Mouse (Mus musculus) lung, embryonic 16.5 days (tissue): ENCODE data around the gene Tln2. TPM values are rescaled to one million over a fixed set of nuclear protein-coding genes. Genes with fewer than 3 reads are reported as not detected.
A peak's percentile ranks its signal among the peaks of the same experiment; 100 is the strongest.

Source experiments
- ATAC-seq: fragments of 200-750 bp; cut with Nextera tagmentation; 2 replicates; pipeline ENCODE4 v1.8.0; 2017; ENCODE audit warnings: low read depth, mild to moderate bottlenecking, moderate library complexity
- H3K27ac ChIP-seq: fragments of 300-500 bp; sonication (generic); 2 replicates; pipeline ENCODE4 v1.5.1; 2014; ENCODE audit warnings: mild to moderate bottlenecking, control low read depth, low read length
- H3K27me3 ChIP-seq: fragments of 300-500 bp; sonication (generic); 2 replicates; pipeline ENCODE4 v1.6.1; 2014; ENCODE audit warnings: low read depth, low read length, mixed read lengths; ENCODE audit not compliant: control insufficient read depth, insufficient read depth
- H3K36me3 ChIP-seq: fragments of 300-500 bp; sonication (generic); 2 replicates; pipeline ENCODE4 v1.6.1; 2014; ENCODE audit warnings: low read length; ENCODE audit not compliant: control insufficient read depth, insufficient read depth
- H3K4me1 ChIP-seq: fragments of 300-500 bp; sonication (generic); replicated peaks from 2 replicates; pipeline ENCODE4 v1.6.1; 2014; ENCODE audit warnings: low read length, mixed read lengths; ENCODE audit not compliant: control insufficient read depth, insufficient read depth
- H3K4me2 ChIP-seq: fragments of 300-500 bp; sonication (generic); 2 replicates; pipeline ENCODE4 v1.6.1; 2014; ENCODE audit warnings: low read depth, low read length, control low read depth
- H3K4me3 ChIP-seq: fragments of 300-500 bp; sonication (generic); 2 replicates; pipeline ENCODE4 v1.5.1; 2014; ENCODE audit warnings: mild to moderate bottlenecking, low read length, control low read depth
- H3K9ac ChIP-seq: fragments of 300-500 bp; sonication (generic); 2 replicates; pipeline ENCODE4 v1.6.1; 2014; ENCODE audit warnings: low read length, control low read depth
- H3K9me3 ChIP-seq: fragments of 300-500 bp; sonication (generic); 2 replicates; pipeline ENCODE4 v1.6.1; 2016; ENCODE audit warnings: low read length; ENCODE audit not compliant: control insufficient read depth
- WGBS: fragments of 180-500 bp; shearing (Covaris S2); extraction: QIAGEN DNeasy Blood & Tissue Kit; methylation state at CpG from one replicate; pipeline ENCODE4 v1.1.7; 2014; 5-methylcytosine and 5-hydroxymethylcytosine counted together
- polyA plus RNA-seq: library from polyadenylated mRNA; unstranded; fragments of >200 nt; fragmentation: Nextera tagmentation; extraction: Ambion mirVana; gene quantifications from 2 replicates; pipeline ENCODE4 v1.2.1, GENCODE M21; 2015

The Tln2 gene
- polyA plus RNA-seq, 1 experiment from 2014 or later: 9.9 TPM

- Histone ChIP-seq H3K27ac (no peak overlapping the region; the same call in 1 of the 2 replicates), H3K9me3 (no peaks in the 10 kb centered on the region), H3K4me1 (peaks cover 9% of the 10 kb centered on the region; the same call in 1 of the 2 replicates), H3K4me3 (no peak overlapping the region), H3K36me3 (no peaks in the 10 kb centered on the region), H3K27me3 (no peaks in the 10 kb centered on the region), H3K9ac (no peak overlapping the region), H3K4me2 (no peak overlapping the region)
- peak; percentile 83 for ATAC-seq
- WGBS: 40% methylated on average over 6 of the region's 6 CpGs
Measured at GRCm38 (mm10) chr9:67565801-67566258, 6.3 kb upstream of the Tln2 start.

- Histone ChIP-seq H3K27me3 (no peaks in the 10 kb centered on the region), H3K4me2 (no peak overlapping the region), H3K9me3 (no peaks in the 10 kb centered on the region), H3K4me1 (peaks cover 6% of the 10 kb centered on the region; the same call in 1 of the 2 replicates), H3K4me3 (no peak overlapping the region), H3K36me3 (no peaks in the 10 kb centered on the region), H3K27ac (no peak overlapping the region), H3K9ac (no peak overlapping the region)
- 82% methylated on average over 8 of the region's 8 CpGs for WGBS
- 0 out of 2 replicates have a peak, but pooled peaks have one; percentile 28 for ATAC-seq
Measured at GRCm38 (mm10) chr9:67549811-67550501, 9.5 kb downstream of the Tln2 start.

GRCm38 (mm10) chr9:67549332-67549731 lies 10.2 kb downstream of the Tln2 start:
- H3K4me2 ChIP-seq: no peak overlapping the region
- peak; percentile 65; the same call in 1 of the 2 replicates for ATAC-seq
- peaks cover 8% of the 10 kb centered on the region; the same call in 1 of the 2 replicates for H3K4me1 ChIP-seq
- no peaks in the 10 kb centered on the region for H3K36me3 ChIP-seq
- H3K9me3 ChIP-seq: no peaks in the 10 kb centered on the region
- no peak overlapping the region for H3K9ac ChIP-seq
- H3K27me3 ChIP-seq: no peaks in the 10 kb centered on the region
- 34% methylated on average over 4 of the region's 4 CpGs for WGBS
- H3K4me3 ChIP-seq: no peak overlapping the region
- no peak overlapping the region for H3K27ac ChIP-seq

GRCm38 (mm10) chr9:67546650-67547049 lies 12.9 kb downstream of the Tln2 start:
- no peak overlapping the region for H3K4me3 ChIP-seq
- H3K9me3 ChIP-seq: no peaks in the 10 kb centered on the region
- ATAC-seq: no peak
- no peaks in the 10 kb centered on the region for H3K27me3 ChIP-seq
- no peak overlapping the region for H3K4me2 ChIP-seq
- H3K4me1 ChIP-seq: peaks cover 8% of the 10 kb centered on the region; the same call in 1 of the 2 replicates
- no peak overlapping the region for H3K27ac ChIP-seq
- 54% methylated on average over 5 of the region's 5 CpGs for WGBS
- H3K9ac ChIP-seq: no peak overlapping the region
- no peaks in the 10 kb centered on the region for H3K36me3 ChIP-seq

- Histone ChIP-seq H3K4me2 (no peak overlapping the region), H3K9me3 (no peaks in the 10 kb centered on the region), H3K9ac (no peak overlapping the region), H3K36me3 (no peaks in the 10 kb centered on the region), H3K4me3 (no peak overlapping the region), H3K4me1 (peaks cover 8% of the 10 kb centered on the region; the same call in 1 of the 2 replicates), H3K27me3 (no peaks in the 10 kb centered on the region), H3K27ac (no peak overlapping the region)
- WGBS: 74% methylated on average over 3 of the region's 3 CpGs
- ATAC-seq: no peak
Measured at GRCm38 (mm10) chr9:67545794-67546193, 13.7 kb downstream of the Tln2 start.

GRCm38 (mm10) chr9:67544783-67545182 lies 14.7 kb downstream of the Tln2 start:
- no peak overlapping the region for H3K4me2 ChIP-seq
- no peaks in the 10 kb centered on the region for H3K9me3 ChIP-seq
- peaks cover 8% of the 10 kb centered on the region; the same call in 1 of the 2 replicates for H3K4me1 ChIP-seq
- H3K4me3 ChIP-seq: no peak overlapping the region
- no peak for ATAC-seq
- H3K36me3 ChIP-seq: no peaks in the 10 kb centered on the region
- H3K27ac ChIP-seq: no peak overlapping the region
- H3K9ac ChIP-seq: no peak overlapping the region
- WGBS: 36% methylated on average over 7 of the region's 7 CpGs
- no peaks in the 10 kb centered on the region for H3K27me3 ChIP-seq

GRCm38 (mm10) chr9:67541948-67542347 lies 17.6 kb downstream of the Tln2 start:
- 64% methylated on average over 8 of the region's 8 CpGs for WGBS
- no peak overlapping the region for H3K27ac ChIP-seq

GRCm38 (mm10) chr9:67539776-67540706 lies 19.5 kb downstream of the Tln2 start:
- WGBS: 36% methylated on average over 17 of the region's 17 CpGs
- Histone ChIP-seq H3K27me3 (no peaks in the 10 kb centered on the region), H3K36me3 (no peaks in the 10 kb centered on the region), H3K4me3 (no peak overlapping the region), H3K9me3 (no peaks in the 10 kb centered on the region), H3K4me1 (0 out of 2 replicates have a peak, but pooled peaks cover 8% of the 10 kb centered on the region), H3K9ac (no peak overlapping the region), H3K4me2 (no peak overlapping the region), H3K27ac (no peak overlapping the region)
- no peak for ATAC-seq

More at GRCm38 (mm10) chr9:67541948-67542347, 17.6 kb downstream of the Tln2 start:
- Histone ChIP-seq H3K27me3 (no peaks in the 10 kb centered on the region), H3K4me1 (0 out of 2 replicates have a peak, but pooled peaks cover 8% of the 10 kb centered on the region), H3K4me3 (no peak overlapping the region), H3K36me3 (no peaks in the 10 kb centered on the region), H3K9ac (no peak overlapping the region), H3K4me2 (no peak overlapping the region), H3K9me3 (no peaks in the 10 kb centered on the region)
- ATAC-seq: no peak

GRCm38 (mm10) chr9:67534420-67534819 lies 25.1 kb downstream of the Tln2 start:
- WGBS: 23% methylated on average over 7 of the region's 7 CpGs
- no peak overlapping the region for H3K4me3 ChIP-seq
- no peak overlapping the region for H3K9ac ChIP-seq
- H3K4me2 ChIP-seq: no peak overlapping the region
- H3K27ac ChIP-seq: no peak overlapping the region
- no peaks in the 10 kb centered on the region for H3K36me3 ChIP-seq
- H3K27me3 ChIP-seq: no peaks in the 10 kb centered on the region
- peak; percentile 88 for ATAC-seq
- no peaks in the 10 kb centered on the region for H3K9me3 ChIP-seq
- peaks cover 10% of the 10 kb centered on the region; the same call in 1 of the 2 replicates for H3K4me1 ChIP-seq
